Mouse (Mus musculus) lung, postnatal 14 days (tissue): ENCODE measurements at regions not wholly inside any gene's neighbourhood (a gene's known extent, or its start where the extent isn't known, plus 50 kb on each side); places are given as distances from the start of the nearest gene placed in this dataset.
"Not testable (repeated sequence)": the region's sequence is repeated elsewhere in the genome, so short reads cannot be mapped to it uniquely, and the experiment has no call there.

ENCODE experiments used
- DNase-seq: peaks from one replicate; pipeline ENCODE4 v3.0.0; 2021

DNA sequence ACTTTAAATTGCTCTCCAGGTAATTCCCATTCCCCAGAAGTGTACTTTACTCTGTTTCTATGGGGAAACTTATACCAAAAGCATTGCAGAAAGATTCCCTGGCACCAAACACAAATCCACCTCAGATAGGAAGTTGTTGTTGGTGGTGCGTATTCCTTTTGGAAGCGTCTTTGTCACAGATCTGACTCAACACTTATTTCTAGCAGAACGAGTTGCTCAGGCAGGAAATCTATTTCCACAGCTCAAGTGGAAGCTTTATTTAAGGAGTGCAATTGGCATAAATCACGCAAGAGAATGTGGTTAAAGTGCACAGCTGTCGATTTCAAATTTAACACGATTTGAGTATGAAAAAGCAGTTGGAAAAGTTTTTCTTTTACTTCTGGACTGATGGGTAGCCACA, 436.9 kb upstream of the Ghitm start:
- DNase-seq, result no peak

DNA sequence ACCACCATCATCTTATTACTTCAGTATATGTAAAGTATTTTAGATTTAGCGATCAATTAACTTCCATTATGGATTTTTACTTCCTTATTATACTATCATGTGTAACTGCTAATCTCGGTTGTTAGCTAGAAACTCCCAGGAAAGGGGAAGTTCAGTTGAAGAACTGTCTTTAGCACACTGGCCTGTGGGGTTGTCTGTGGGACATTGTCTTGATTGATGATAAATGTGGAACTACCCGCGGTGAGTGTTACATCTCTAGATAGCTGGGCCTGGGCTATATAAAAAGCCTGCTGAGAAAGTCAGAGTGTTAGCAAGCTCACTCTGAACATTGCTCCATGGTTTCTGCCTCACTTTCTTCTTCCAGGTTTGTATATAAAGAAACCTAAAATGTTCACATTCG, 423.2 kb upstream of the Ghitm start:
- DNase-seq, result no peak

DNA sequence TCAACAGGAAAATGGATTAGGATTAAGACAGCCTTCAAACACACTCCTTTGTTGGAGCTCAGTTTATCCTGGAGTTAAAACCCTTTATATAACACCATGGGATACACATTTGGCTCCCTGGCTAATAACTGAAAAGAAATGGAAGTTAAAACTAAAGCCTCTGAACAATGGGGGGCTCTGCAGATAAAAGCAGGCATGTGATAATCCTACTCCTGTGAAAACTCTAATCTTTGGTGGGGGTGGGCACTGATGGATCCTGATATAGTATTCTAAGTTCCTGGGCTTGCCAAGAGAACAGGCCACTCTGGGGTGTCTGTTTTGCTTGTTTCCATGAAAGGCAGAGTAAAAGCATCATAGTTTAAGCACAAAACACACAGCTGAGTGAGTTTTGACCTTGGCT, 388.5 kb upstream of the Ghitm start:
- DNase-seq, result no peak

DNA sequence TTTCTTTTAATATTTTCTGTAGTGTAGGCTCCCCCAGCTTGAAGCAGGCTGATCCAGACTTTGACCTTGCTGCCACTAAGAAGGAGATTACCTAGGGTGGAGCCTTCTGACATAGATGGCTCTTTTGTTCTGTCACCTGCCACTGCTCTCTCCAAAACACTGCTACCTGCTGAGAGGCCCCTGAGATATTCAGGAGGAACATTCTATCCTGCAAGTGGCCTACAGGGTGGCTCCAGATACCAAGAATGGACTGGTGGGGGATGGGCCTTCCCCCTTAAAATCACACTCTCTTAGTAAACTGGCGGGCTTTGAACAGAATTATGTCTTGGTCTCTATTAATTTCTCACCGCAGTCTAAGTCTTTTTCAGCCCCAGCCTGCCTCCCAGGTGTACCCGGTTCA, 385.6 kb upstream of the Ghitm start:
- not testable (repeated sequence) for DNase-seq

DNA sequence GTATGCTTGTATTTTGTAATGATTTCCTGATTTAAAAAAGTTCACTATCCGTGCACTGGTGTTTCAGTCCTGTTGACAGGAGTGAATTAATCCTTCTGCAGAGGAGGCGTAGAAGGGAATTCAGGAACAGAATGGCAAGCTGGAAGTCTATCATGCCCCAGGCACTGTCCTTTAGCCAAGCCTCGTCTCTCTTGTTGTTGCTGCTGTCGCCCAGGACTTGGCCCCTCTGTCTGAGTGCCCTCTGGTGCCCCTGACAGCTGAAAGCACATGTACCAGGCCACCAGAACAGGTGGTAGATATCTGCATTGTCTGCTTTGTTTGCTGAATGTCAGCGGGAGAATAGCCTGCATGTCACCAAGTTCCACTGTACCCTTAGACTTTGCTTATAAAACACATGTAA, 370.2 kb upstream of the Ghitm start:
- no peak for DNase-seq

DNA sequence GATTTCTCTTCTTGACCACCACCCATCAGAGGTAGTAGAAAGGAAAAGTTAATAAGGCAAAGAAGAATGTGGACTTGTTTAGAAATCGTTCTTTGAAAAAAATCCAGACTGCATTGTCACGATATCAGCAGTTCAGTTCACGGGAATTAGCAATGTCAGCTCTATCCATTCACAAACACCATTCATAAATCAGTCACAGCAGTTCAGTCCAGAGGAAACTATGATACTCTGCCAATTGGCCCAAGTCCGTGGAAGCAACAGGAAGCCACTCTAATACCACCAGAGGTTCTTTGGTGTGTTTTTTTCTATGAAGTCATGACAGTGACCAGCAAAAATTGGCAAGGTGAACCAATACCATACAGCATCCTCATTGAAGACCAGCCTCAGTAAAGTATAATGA, 355.6 kb upstream of the Ghitm start:
- no peak for DNase-seq

DNA sequence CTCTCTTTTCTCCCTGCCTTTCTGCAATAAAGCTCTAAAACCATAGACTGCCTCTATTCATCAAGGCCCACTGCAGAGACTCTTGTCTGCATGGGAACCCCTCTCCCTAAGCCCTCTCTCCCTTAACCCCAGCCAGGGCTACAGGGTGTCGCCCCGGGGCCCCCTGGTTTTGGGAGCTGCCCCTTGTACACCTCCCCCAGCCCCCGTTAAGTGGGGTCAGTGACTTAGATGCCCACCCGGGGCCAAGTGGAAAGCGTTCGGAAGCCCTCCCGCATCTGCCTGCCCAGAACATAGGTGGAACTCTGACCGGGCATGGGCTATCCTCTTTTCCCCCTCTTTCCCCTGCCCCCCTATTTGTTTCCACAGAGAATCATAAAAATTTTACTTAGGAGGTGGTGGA, 350.2 kb upstream of the Ghitm start:
- DNase-seq, result no peak

DNA sequence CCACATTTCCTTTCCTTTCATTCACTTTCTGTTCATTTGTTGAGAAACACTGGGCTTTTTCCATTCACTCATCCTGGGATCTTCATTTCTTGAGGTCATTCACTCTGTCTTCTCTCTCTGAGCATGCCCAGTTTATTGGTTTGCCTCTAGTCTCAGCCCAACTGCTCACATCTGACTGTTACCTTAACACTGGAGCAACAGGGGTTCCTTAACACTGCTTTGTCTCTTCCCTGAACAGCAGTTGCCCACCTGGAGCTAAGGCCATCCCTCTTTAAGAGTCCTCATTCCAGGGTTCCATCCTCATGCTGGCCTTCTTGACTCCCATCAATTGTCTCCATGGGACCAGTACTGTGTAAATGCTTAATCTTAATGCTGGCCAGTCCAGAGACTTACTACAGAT, 342.5 kb upstream of the Ghitm start:
- no peak for DNase-seq

DNA sequence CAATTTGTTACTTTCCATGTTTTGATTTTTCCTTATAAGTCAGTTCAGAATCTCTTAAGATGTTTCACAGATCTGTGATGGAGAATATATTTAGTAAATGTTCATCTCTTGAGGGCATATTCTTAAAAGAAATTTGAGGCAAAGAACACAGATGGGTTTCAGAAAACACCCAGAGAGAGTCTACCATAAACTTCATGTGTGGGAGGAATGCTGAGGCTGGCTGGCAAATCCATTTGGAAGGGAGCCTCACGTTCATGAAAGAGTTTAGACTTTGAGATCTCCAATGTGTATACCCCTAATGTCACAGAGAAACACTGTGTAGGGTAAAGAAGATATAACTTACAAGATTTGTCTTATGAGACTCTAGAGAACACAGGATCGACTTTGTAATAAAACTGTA, 333.6 kb upstream of the Ghitm start:
- no peak for DNase-seq

DNA sequence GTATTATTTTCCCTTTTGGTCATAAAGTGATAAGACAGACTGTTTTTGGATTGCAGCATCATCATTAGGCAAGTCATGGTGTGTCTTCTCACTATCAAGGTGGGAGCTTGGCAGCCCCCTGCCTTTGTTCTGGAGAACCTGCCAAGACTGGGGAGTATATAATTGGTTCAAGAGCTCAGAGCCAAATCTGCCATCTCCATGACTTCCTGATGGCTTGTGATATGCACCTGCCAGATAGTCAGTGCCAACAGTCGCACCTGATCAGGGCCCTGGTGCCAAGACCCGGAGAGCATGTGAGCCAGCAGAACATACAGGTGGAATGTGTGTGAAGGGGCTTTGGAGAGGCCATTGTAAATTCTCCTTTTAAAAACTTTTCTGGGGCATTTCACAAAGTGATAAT, 305.8 kb upstream of the Ghitm start:
- no peak for DNase-seq

DNA sequence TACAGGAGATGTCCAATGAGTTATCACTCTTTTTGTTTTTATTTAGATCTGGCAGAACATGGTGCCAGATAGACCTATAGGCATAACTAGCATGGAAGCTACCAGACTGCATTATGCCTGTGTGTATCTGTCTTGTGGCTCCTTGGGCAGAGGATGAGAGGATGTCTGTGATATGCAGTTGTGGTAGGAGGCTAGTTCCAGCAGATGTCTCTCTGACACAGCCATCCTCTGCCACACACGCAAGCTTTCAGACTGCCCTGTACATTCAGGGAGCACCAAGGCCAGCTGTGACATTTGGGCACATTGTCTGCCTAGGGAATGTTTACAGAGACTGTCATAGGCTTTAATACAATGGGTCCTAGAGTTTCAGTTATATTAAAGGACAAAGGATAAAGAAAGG, 295.6 kb upstream of the Ghitm start:
- DNase-seq, result no peak

DNA sequence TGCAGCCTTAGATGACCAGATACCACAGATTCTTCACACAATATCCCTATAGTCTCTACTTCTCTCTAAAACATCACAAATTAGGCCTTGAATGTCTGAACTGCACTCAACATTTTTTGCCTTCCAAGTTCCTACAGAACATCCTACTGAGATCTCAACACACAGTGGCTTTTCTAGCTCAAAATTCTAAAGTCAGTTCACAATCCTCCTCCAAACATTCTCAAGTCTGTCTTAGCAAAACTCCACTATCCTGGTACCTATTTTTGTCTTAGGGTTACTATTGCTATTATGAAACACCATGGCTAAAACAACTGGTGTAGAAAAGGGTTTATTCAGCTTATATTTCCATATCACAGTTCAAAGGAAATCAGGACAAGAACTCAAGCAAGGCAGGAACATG, 290.4 kb upstream of the Ghitm start:
- no peak for DNase-seq

DNA sequence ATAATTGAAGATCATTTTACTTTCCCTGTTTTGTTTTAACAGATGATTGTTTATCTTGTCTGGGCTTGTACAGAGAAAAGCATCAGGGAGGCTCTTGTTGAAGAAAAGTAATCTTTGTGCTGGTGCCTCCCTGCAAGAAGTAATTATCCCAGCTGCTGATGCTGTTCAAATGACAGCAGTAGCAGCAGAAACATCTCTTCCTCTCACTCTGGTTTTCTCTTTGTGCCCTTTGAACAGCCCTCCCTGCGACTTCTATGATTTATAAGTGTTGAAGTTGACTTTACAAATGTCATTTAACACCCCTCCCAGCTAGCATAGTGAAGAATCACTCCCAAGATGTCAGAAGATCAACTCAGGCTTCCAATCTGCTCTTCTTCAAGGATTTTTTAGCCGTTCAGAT, 286.5 kb upstream of the Ghitm start:
- no peak for DNase-seq

DNA sequence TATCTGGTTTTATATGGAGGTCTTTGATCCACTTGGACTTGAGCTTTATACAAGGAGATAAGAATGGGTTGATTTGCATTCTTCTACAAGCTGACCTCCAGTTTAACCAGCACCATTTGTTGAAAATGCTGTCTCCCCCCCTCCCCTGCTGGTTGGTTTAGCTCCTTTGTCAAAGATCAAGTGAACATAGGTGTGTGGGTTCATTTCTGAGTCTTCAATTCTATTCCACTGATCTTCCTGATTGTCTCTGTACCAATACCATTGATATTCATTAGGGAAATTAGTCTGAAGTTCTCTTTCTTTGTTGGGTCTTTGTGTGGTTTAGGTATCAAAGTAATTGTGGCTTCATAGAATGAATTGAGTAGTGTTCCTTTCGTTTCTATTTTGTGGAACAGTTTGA, 277.5 kb upstream of the Ghitm start:
- DNase-seq, result not testable (repeated sequence)

DNA sequence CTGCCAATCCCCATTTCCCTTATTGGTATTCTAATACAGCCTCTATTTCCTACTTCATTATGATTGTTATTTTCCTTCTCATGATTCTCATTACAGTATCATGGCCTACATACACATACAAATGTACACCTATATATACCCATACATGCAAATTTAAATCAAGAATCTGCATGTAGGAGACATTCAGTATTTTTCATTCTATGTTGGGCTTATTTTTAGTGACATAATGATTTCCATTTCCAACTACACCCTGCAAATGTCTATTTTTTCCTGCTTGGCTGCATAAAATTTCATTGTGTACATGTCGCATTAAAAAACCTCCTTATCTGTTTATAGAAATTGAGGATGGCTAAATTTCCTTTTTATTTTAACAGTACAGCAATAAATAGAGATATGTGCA, 236.9 kb upstream of the Ghitm start:
- no peak for DNase-seq

DNA sequence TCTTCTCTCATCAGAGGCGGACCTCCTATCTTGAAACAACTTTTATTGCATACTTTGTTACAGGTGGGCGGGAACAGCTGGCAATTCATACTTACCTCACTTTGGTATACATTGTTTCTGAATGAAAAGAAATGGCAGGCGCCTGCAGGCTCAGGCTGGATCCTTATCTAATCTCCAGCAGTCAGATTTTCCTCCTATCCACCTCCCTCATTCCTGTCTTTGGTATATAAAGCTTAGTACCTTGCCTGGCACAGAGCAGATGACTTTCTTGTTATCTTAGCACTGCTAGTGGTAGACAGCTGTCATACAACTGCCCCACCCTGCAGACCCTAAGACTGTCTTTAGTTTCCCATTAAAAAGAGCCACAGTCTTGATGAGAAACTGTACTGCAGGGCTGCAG, 226.8 kb upstream of the Ghitm start:
- DNase-seq, result no peak

DNA sequence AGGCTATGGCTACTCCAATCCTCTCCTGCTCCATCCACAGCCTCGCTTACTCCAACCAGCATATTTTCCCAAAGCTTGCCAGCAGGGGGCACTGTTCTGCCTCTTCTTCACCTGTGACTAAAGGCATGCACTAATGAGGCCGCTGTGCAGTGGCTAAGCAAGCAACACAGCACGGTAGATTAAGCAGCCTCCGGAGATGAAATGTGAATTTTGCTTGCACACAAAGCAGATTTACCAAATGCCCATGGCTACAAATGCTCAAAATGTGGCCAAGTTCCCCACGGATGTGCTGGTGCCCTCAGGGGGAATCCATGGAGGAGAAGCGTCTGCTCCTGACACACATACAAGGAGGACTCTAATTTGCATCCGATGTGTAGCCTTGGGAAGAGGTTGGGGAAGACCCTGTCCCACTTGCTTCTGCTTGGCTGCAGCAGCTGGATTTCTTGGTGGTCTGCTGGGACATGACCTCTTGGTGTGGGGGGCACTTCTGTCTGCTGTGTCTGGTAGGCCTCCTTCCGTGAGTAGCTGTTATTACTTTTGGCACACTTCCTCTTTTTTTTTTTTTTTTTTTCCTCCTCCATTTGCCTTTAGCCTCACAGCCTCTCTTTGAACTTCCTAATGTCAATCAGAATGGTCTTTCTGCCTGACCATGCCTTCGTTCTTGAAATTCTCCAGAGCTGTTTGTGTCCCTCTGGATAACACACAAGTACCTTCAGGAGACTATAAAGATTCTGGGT, 221.1 kb upstream of the Ghitm start:
- DNase-seq, result peak; percentile 36

DNA sequence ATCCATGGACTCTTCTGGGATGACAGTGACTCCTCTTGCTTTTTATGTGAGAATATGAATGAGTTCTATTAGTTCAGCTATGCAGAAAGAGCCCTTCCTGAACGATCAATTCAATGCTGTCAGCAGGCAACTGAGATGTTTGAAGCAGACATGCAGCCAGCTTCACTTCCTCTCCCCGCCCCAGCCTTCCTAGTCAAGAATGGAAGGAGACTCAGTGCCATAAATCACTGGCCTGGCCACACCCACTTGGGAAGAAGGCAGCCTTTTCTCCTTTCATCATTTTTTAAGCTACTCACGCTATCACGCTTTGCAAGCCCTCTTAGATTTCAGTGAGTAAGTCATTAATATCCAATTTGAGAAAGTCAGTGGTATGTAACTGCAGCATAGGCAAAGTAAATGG, 188.3 kb upstream of the Ghitm start:
- DNase-seq, result peak; percentile 11

DNA sequence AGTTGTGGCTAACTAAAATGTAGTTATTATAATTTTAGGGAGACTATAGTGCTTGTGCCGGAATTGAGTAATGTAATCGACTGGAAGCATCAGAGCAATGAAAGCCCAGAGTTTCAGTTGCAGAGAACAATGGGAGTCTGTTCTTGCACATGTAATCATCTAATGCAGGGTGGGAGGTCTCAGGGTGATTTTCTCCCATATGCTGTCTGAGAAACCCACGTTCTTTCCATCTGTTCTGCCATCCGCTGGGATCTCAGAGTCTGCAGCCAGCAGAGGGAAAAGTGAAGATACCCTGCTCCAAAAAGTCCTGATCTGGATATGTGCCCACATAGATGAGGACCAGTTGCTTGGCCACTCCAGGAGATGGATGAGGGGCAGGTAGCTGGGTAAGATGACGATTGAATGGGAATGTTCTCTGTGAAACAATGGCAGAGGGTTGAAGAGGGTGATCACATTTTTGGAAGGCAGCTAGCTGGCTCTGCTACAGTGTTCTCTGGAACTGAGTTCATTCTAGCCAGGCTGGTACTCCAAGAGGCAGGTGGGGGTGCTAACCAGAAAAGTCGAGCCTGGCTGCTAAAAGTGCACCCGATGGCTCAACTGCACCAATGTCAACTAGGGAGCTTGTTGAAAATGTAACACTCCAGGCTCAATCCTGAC, 180.3 kb upstream of the Ghitm start:
- DNase-seq, result no peak

DNA sequence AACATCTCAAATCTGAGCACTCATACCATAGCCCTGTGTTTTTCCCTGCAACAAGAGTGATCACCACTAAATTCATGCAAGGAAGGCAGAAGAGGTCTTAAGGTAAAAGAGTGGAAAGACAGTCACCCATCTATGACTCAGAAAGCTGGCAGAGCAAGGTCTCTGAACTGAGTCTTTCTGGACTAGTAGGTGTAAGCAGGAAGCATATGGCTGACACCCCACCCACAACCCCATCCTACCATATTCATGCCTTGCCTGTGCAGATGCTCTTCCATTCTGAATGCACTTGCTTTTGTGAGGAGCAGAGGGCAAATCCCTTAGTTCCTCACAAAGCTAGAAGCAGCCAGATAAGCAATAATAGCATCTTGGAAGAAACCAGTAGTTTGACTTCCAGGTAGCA, 178.8 kb upstream of the Ghitm start:
- DNase-seq, result no peak

DNA sequence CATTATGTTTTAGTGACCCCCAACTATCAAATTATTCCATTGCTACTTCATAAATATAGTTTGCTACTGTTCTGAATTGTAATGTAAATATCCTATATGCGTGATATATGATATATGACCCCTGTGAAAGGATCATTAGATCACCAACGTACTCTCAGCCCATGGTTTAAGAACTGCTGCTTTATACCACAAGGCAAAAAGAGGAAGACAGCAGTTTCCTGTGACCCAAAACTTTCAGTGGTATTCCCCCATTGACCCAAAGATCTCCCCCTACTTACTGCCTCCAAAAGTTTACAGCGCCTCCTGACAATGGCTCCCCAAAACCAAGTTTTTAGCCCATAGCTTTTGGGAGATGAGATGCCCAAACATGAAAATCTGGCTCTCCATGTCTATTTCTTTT, 177.8 kb upstream of the Ghitm start:
- no peak for DNase-seq

DNA sequence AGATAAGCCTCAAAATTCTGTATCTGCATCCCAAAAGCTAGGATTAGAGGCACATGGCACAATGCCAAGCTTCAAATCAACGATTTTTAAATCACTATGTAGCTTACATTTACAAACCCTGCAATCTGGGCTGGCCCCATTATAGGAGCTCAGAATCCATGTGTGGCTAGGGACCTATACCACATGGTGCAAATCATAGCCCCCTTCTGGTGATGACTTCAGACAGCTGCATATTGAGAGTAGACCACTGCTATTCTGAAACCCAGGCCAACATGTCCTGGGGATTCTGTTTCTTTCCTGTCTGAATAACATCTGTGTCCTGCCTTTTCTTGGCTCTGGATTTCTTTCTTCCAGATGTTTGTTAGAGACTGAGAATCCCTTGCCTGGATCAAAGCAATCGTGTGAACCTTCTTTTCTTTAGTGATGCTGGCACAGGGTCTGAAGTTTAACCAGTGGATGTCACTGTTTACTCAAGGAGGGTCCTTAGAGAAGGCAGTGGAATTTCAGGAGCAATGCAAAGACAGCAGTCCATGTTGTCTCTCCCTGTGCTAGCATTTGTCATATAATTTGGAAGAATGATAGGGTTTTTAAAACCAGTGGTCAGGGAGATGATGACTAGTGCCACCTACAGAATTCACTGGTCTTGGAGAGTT, 171.7 kb upstream of the Ghitm start:
- DNase-seq, result no peak

DNA sequence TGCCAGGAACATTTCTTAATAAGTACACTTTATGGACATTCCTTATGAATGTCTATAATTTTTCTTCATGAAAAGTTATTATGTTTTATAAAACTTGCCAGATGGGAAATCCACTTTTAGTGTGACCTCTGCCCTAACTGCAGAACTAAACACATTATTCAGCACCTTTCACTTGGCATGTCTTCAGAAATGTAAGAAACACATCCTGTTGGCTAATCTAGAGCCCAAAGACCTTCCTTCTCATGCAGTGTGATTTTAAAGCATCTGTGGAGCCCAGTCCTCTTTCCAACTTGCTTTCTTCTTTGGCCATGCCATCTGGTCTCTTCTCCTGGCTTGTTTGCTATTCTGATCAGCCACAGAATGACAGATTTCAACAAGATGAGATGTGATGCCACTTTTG, 163.6 kb upstream of the Ghitm start:
- DNase-seq, result no peak

DNA sequence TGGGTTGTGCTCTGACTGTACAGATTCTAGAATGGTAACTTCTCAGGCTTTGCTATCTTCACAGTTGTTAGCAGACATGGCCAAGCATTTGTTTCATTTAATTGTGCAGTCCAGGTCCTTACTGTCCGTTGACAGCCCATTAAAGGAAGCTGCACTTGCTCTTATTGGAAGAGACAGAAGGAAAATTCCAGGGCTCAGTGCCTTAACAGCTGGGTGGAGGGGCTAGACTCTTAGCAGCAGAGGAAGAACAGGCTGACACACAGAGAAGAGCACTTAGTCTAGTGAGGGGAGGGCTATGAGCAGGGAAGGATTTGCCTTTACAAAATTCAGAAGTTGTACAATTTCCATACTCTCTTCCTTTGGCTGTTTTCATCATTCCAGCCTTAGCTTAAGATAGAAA, 161.5 kb upstream of the Ghitm start:
- DNase-seq, result peak; percentile 2
